Mouse (Mus musculus) lung, adult 18-20 months (tissue): ENCODE measurements at regions not wholly inside any gene's neighbourhood (a gene's known extent, or its start where the extent isn't known, plus 50 kb on each side); places are given as distances from the start of the nearest gene placed in this dataset.

Source experiments
- DNase-seq, 2 experiments: peaks; one replicate each; pipeline ENCODE4 v3.0.0; 2022; ENCODE audit warnings: mixed read lengths in 2 of 2

GRCm38 (mm10) chrX:16421159-16421558, 101.5 kb upstream of the Cypt1 start:
- DNase-seq = no peak

- no peak for DNase-seq
Observed at GRCm38 (mm10) chrX:16421663-16422062, 101.0 kb upstream of the Cypt1 start.

- no peak for DNase-seq
Observed at GRCm38 (mm10) chrX:16438088-16438487, 84.6 kb upstream of the Cypt1 start.

- peak; percentile 5 to 17 for DNase-seq
Observed at GRCm38 (mm10) chrX:16450496-16451078, 72.1 kb upstream of the Cypt1 start.
